Mouse (Mus musculus) myocyte (in vitro differentiated cells): ENCODE data around the gene Zfp207. TPM values are rescaled to one million over a fixed set of nuclear protein-coding genes. Genes with fewer than 3 reads are reported as not detected.

ENCODE experiments used
- H3K27me3 ChIP-seq: one replicate; pipeline ENCODE4 v1.6.1; 2011; ENCODE audit not compliant: control insufficient read depth, insufficient read depth, insufficient read length
- H3K36me3 ChIP-seq: one replicate; pipeline ENCODE4 v1.6.1; 2011; ENCODE audit not compliant: control insufficient read depth, insufficient read depth
- H3K4me2 ChIP-seq: one replicate; pipeline ENCODE4 v1.6.1; 2011; ENCODE audit warnings: low read depth, control low read depth
- H3K4me3 ChIP-seq: one replicate; pipeline ENCODE4 v1.5.1; 2011; ENCODE audit warnings: mild to moderate bottlenecking, control low read depth, moderate library complexity
- H3K79me2 ChIP-seq: one replicate; pipeline ENCODE4 v1.6.1; 2011; ENCODE audit not compliant: control insufficient read depth, insufficient read depth
- H3ac ChIP-seq: one replicate; pipeline ENCODE4 v1.6.1; 2011; ENCODE audit not compliant: control insufficient read depth, insufficient read length
- CEBPB ChIP-seq: IDR thresholded peaks from 2 replicates; pipeline ENCODE4 v1.6.1; 2011; ENCODE audit warnings: mild to moderate bottlenecking, moderate library complexity; ENCODE audit not compliant: poor library complexity, insufficient read depth, severe bottlenecking
- E2F4 ChIP-seq: IDR thresholded peaks from one replicate; pipeline ENCODE4 v1.6.1; 2011; ENCODE audit warnings: mild to moderate bottlenecking, control low read depth, moderate library complexity; ENCODE audit not compliant: insufficient read depth
- MAX ChIP-seq: IDR thresholded peaks from one replicate; pipeline ENCODE4 v1.6.1; 2011; ENCODE audit warnings: low read depth, mild to moderate bottlenecking, control low read depth
- MYOD1 ChIP-seq, 3 experiments: IDR thresholded peaks; one replicate each; pipeline ENCODE4 v1.6.1; 2011; ENCODE audit warnings: control low read depth in 2 of 3, low read depth in 2 of 3, mild to moderate bottlenecking in 2 of 3, moderate library complexity in 1 of 3; ENCODE audit not compliant: insufficient read length in 2 of 3, control insufficient read depth in 1 of 3
- MYOG ChIP-seq, 3 experiments: IDR thresholded peaks; one replicate each; pipeline ENCODE4 v1.6.1; 2011; ENCODE audit warnings: control low read depth in 2 of 3, low read depth in 2 of 3, mild to moderate bottlenecking in 2 of 3; ENCODE audit not compliant: insufficient read length in 2 of 3, control insufficient read depth in 1 of 3, insufficient read depth in 1 of 3
- POLR2A ChIP-seq: IDR thresholded peaks from one replicate; pipeline ENCODE4 v1.6.1; 2011; ENCODE audit warnings: low read depth, mild to moderate bottlenecking, control low read depth, moderate library complexity; ENCODE audit not compliant: insufficient read length
- POLR2AphosphoS2 ChIP-seq: IDR thresholded peaks from one replicate; pipeline ENCODE4 v1.6.1; 2011; ENCODE audit warnings: low read depth, control low read depth; ENCODE audit not compliant: insufficient read length
- REST ChIP-seq: IDR thresholded peaks from one replicate; pipeline ENCODE4 v1.6.1; 2011; ENCODE audit warnings: mild to moderate bottlenecking, control low read depth, moderate library complexity; ENCODE audit not compliant: insufficient read depth, insufficient read length
- SRF ChIP-seq: IDR thresholded peaks from one replicate; pipeline ENCODE4 v1.6.1; 2011; ENCODE audit warnings: low read depth; ENCODE audit not compliant: control insufficient read depth, insufficient read length
- TCF12 ChIP-seq: IDR thresholded peaks from one replicate; pipeline ENCODE4 v1.6.1; 2011; ENCODE audit warnings: mild to moderate bottlenecking, control low read depth; ENCODE audit not compliant: poor library complexity, insufficient read depth, severe bottlenecking
- TCF3 ChIP-seq: IDR thresholded peaks from one replicate; pipeline ENCODE4 v1.6.1; 2011; ENCODE audit warnings: low read depth, control low read depth; ENCODE audit not compliant: insufficient read length
- USF1 ChIP-seq: IDR thresholded peaks from one replicate; pipeline ENCODE4 v1.6.1; 2011; ENCODE audit warnings: low read depth, mild to moderate bottlenecking, control low read depth, moderate library complexity
- polyA plus RNA-seq: library from polyadenylated mRNA; unstranded; fragments of >200 nt; fragmentation: generic; extraction: Trizol; gene quantifications from one replicate; pipeline ENCODE4 v1.2.1, GENCODE M21; 2012; ENCODE audit warnings: missing spikeins

Zfp207 gene
- polyA plus RNA-seq, 1 experiment = 65.6 TPM

DNA sequence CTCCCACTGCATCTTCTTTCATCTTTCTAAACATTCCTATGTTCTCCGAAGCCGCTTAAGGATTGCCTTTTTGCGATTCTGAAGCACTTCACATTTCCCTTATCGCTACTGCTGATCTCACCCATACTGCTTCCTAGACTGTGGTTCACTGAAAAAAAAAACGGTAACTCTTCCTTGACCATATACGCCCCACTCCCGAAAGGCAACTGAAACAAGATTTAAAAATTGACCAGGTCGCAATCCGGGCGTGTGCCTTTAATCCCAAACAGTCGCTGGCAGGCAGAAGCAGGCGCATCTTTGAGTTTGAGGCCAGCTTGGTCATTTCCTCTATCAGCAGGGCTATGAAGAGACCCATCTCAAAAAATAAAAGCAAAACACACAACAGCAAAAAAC is 457 bp upstream of the Zfp207 start:
- Histone ChIP-seq H3K27me3 (no peaks in the 10 kb centered on the region), H3K79me2 (peaks cover 46% of the 10 kb centered on the region), H3K36me3 (peaks cover 25% of the 10 kb centered on the region), H3K4me3 (peak overlapping the region; percentile 99), H3K4me2 (peak overlapping the region; percentile 70), H3ac (peak overlapping the region; percentile 75)
- TF ChIP-seq MAX = no peak
- TF ChIP-seq MYOD1 (IDR thresholded peaks at IDR 0.05; ENCODE audit: control insufficient read depth in 1 of 3, insufficient read length in 2 of 3, low read depth in 2 of 3) = no peak
- TF ChIP-seq MYOG (IDR thresholded peaks at IDR 0.05; ENCODE audit: control insufficient read depth in 1 of 3, insufficient read depth in 1 of 3, insufficient read length in 2 of 3, low read depth in 2 of 3) = no peak
- no peak for TF ChIP-seq POLR2AphosphoS2

DNA sequence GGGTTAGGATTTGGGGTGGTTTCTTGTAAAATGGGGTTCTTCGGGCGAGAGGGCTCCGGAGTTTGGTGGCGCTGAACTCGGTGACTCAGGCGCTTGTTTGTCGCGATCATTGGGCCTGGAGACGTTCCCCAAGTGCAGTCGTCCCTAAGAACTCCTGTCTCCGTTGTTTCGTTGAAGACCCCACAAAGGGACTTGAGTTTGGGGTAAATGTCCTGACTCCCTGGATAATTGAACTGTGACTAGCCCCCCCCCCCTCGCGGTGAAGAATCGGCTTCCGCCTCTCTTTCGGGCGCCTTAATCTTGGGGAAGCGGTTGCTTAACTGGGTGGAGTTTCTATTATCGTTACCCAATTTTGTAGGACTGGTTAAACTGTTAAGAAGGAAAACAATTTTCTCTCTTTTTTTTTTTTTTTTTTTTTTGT is 557 bp downstream of the Zfp207 start:
- Histone ChIP-seq H3K36me3 (peaks cover 31% of the 10 kb centered on the region), H3K4me2 (peak overlapping the region; percentile 96), H3K79me2 (peaks cover 56% of the 10 kb centered on the region), H3ac (peak overlapping the region; percentile 75), H3K27me3 (no peaks in the 10 kb centered on the region), H3K4me3 (peak overlapping the region; percentile 99)
- TF ChIP-seq MYOG (IDR thresholded peaks at IDR 0.05; ENCODE audit: control insufficient read depth in 1 of 3, insufficient read depth in 1 of 3, insufficient read length in 2 of 3, low read depth in 2 of 3) (no peak), USF1 (no peak), TCF3 (no peak), MYOD1 (IDR thresholded peaks at IDR 0.05; ENCODE audit: control insufficient read depth in 1 of 3, insufficient read length in 2 of 3, low read depth in 2 of 3) (no peak), SRF (no peak), MAX (no peak), POLR2AphosphoS2 (no peak)

DNA sequence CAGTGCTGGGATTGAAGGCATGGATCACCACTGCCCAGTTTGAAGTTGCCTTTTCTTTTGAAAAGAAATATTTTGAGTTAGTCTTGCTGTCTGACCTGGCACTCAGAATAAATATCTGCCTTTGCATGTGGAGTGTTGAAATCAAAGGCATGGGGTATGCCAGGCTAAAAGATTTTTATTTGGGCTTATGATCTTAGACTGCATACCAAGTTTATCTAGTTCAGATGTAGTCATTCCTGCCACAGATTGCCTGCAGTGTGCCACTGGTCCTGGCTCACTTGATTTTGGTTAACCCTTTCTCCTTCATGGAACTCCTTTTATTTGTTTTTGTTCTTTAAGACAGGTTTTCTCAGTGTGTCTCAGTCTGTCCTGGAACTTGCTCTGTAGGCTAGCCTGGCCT is 1.4 kb downstream of the Zfp207 start:
- Histone ChIP-seq H3K4me3 (peak overlapping the region; percentile 99), H3K27me3 (no peaks in the 10 kb centered on the region), H3K4me2 (peak overlapping the region; percentile 96), H3K36me3 (peaks cover 39% of the 10 kb centered on the region), H3K79me2 (peaks cover 64% of the 10 kb centered on the region), H3ac (peak overlapping the region; percentile 75)
- no peak for TF ChIP-seq POLR2A
- TF ChIP-seq USF1 = no peak
- TF ChIP-seq TCF12 = no peak
- TF ChIP-seq TCF3 = no peak
- no peak for TF ChIP-seq MYOG (IDR thresholded peaks at IDR 0.05; ENCODE audit: control insufficient read depth in 1 of 3, insufficient read depth in 1 of 3, insufficient read length in 2 of 3, low read depth in 2 of 3)
- no peak for TF ChIP-seq REST
- TF ChIP-seq E2F4 = no peak
- TF ChIP-seq POLR2AphosphoS2 = no peak
- no peak for TF ChIP-seq CEBPB
- TF ChIP-seq SRF = no peak
- TF ChIP-seq MAX = no peak
- TF ChIP-seq MYOD1 (IDR thresholded peaks at IDR 0.05; ENCODE audit: control insufficient read depth in 1 of 3, insufficient read length in 2 of 3, low read depth in 2 of 3) = no peak

DNA sequence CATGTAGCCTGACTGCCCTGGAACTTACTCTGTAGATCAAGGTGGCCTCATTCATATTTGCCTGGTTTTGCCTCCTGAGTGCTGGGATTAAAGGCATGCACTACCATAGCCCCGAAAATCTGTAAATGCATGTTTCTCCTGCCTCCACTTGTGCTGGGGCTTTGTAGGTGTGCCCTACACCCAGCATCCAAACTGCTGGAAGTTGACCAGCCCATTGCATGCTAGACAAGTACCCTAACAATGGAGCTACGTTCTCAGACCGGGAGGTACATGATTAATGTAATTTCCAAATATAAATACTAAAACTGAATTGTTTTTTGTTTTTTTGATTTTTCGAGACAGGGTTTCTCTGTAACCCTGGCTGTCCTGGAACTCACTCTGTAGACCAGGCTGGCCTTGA is 2.0 kb downstream of the Zfp207 start:
- TF ChIP-seq MYOG (IDR thresholded peaks at IDR 0.05; ENCODE audit: control insufficient read depth in 1 of 3, insufficient read depth in 1 of 3, insufficient read length in 2 of 3, low read depth in 2 of 3) (no peak), MAX (no peak), REST (no peak), POLR2AphosphoS2 (peak; percentile 7)
- no peaks in the 10 kb centered on the region for H3K27me3 ChIP-seq
- peaks cover 70% of the 10 kb centered on the region for H3K79me2 ChIP-seq
- no peak overlapping the region for H3ac ChIP-seq
- peaks cover 43% of the 10 kb centered on the region for H3K36me3 ChIP-seq
- H3K4me2 ChIP-seq = peak overlapping the region; percentile 96
- peak overlapping the region; percentile 99 for H3K4me3 ChIP-seq

DNA sequence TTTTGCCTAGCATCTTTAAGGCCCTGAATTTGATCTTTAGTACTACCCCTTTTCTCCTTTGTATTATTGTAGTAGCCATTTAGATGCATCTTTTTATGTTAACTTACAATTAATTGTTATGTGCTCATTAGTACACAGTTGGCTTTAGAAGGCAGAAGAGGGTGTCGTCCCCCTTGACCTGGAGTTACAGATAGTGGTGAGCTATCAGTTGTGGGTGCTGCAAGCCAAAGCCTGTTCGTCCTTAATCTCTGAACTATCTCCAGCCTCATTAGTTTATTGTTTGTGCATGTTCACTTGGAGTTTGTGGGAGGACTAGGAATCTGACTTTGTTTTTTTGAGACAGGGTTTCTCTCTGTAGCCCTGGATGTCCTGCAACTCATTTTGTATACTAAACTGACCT is 3.7 kb downstream of the Zfp207 start:
- H3ac ChIP-seq = no peak overlapping the region
- H3K27me3 ChIP-seq = no peaks in the 10 kb centered on the region
- H3K4me3 ChIP-seq = no peak overlapping the region
- peak overlapping the region; percentile 96 for H3K4me2 ChIP-seq
- H3K79me2 ChIP-seq = peaks cover 86% of the 10 kb centered on the region
- TF ChIP-seq MAX (no peak), MYOG (IDR thresholded peaks at IDR 0.05; ENCODE audit: control insufficient read depth in 1 of 3, insufficient read depth in 1 of 3, insufficient read length in 2 of 3, low read depth in 2 of 3) (no peak), MYOD1 (IDR thresholded peaks at IDR 0.05; ENCODE audit: control insufficient read depth in 1 of 3, insufficient read length in 2 of 3, low read depth in 2 of 3) (no peak), CEBPB (no peak), TCF3 (no peak), USF1 (no peak)
- H3K36me3 ChIP-seq = peaks cover 61% of the 10 kb centered on the region

DNA sequence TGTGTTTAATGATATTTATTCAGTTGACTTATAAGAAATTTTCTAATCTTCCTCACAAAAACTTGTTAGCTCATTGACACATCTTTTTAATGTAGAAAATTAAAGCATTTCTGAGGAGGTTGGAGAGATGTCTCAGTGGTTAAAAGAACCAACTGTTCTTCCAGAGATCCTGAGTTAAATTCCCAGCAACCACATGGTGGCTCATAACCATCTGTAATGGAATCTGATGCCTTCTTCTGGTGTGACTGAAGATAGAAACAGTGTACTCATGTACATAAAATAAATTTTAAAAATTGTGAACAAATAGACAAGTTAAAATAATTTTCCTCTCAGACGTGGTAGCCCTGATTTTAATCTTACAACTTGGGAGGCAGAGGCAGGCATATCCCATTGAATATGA is 6.8 kb downstream of the Zfp207 start:
- Histone ChIP-seq H3ac (no peak overlapping the region), H3K4me2 (no peak overlapping the region), H3K4me3 (no peak overlapping the region), H3K79me2 (peaks cover 92% of the 10 kb centered on the region), H3K36me3 (peaks cover 90% of the 10 kb centered on the region), H3K27me3 (no peaks in the 10 kb centered on the region)
- no peak for TF ChIP-seq MAX
- no peak for TF ChIP-seq TCF12
- TF ChIP-seq CEBPB = no peak
- TF ChIP-seq POLR2A = no peak
- no peak for TF ChIP-seq MYOG (IDR thresholded peaks at IDR 0.05; ENCODE audit: control insufficient read depth in 1 of 3, insufficient read depth in 1 of 3, insufficient read length in 2 of 3, low read depth in 2 of 3)
- no peak for TF ChIP-seq USF1
- TF ChIP-seq TCF3 = no peak
- TF ChIP-seq SRF = no peak
- TF ChIP-seq MYOD1 (IDR thresholded peaks at IDR 0.05; ENCODE audit: control insufficient read depth in 1 of 3, insufficient read length in 2 of 3, low read depth in 2 of 3) = no peak
- no peak for TF ChIP-seq POLR2AphosphoS2
- no peak for TF ChIP-seq E2F4
- no peak for TF ChIP-seq REST
